Mouse (Mus musculus) macrophage (primary cell): Measurements from ENCODE around the gene Slc39a12. TPM values are rescaled to one million over a fixed set of nuclear protein-coding genes. Genes with fewer than 3 reads are reported as not detected.

Source experiments
- H3K27ac ChIP-seq: fragments of 350-480 bp; formaldehyde crosslinking; 2 replicates; pipeline ENCODE4 v1.9.0; 2021
- H3K36me3 ChIP-seq: fragments of 350-480 bp; formaldehyde crosslinking; 2 replicates; pipeline ENCODE4 v1.9.0; 2021; ENCODE audit errors: inconsistent target
- H3K4me3 ChIP-seq: fragments of 350-480 bp; formaldehyde crosslinking; 2 replicates; pipeline ENCODE4 v1.9.0; 2021; ENCODE audit errors: inconsistent target
- H3K79me2 ChIP-seq: fragments of 350-480 bp; formaldehyde crosslinking; 2 replicates; pipeline ENCODE4 v1.9.0; 2021; ENCODE audit errors: inconsistent target
- whole genome bisulfite sequencing: methylation state at CpG from one replicate; pipeline ENCODE4 v1.1.7; 2026; ENCODE audit warnings: inconsistent platforms; ENCODE audit not compliant: missing documents; 5-methylcytosine and 5-hydroxymethylcytosine counted together
- polyA plus RNA-seq: library from polyadenylated mRNA; stranded (reverse); fragments of 250-400 nt; gene quantifications from 3 replicates; pipeline ENCODE4 v1.2.4, GENCODE M21; 2018; ENCODE audit warnings: inconsistent platforms
- total RNA-seq, 78 experiments: library from RNA; depleted of rRNA; stranded (reverse); fragments of 250-400 nt; gene quantifications; 1 replicate in 9 of 78; 2 replicates in 24 of 78; 3 replicates in 43 of 78; 4 replicates in 2 of 78; pipeline ENCODE4 v1.2.4; 2018; ENCODE audit warnings: inconsistent platforms in 56 of 78

Gene Slc39a12
- 10 to 100 TPM in 12 of 26 experiments, 1 to 10 TPM in 13, under 1 TPM in 1; 0.77 to 25.1 (median 7.3) TPM for total RNA-seq (2018; cell fraction: chromatin; rRNA removed)
- 1 to 10 TPM in 13 of 26 experiments, under 1 TPM in 13; 0.20 to 4.8 (median 1.5) TPM for total RNA-seq (2018; cell fraction: cytosol; rRNA removed)
- total RNA-seq (2018; cell fraction: nucleus; rRNA removed), result 10 to 100 TPM in 6 of 26 experiments, 1 to 10 TPM in 17, under 1 TPM in 3; 0.46 to 29.7 (median 5.0) TPM
- 1.7 to 4.4 TPM (median 3.2 TPM) in 3 replicates for polyA plus RNA-seq

DNA sequence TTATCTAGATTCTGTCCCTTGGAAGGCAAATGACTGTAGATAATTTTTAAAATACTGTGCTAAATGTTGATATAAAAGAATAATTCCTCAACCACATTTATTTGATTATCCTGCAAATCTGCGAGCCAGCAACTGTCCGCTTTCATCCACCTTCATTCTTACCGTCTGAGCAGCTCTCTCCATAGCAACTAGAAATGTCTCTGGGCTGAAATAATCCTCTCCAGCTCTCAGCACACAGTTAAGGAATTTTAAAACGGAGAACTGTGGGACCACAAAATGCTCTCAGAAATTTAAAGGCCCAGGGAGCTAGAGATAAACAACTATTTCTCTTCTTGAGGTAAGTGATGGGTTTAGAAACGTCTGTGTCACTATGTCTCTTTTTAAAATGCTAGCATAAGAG, at the start of gene Slc39a12:
Slc39a12 (plus strand) TSS at position 155 of the 400 bp plus-strand sequence.
- H3K79me2 ChIP-seq, result no peaks in the 10 kb centered on the region
- H3K27ac ChIP-seq, result no peak within 1 kb of the TSS
- H3K4me3 ChIP-seq, result no peak within 1 kb of the TSS
- no peaks in the 10 kb centered on the region for H3K36me3 ChIP-seq
- WGBS, result 86% methylated on average over 5 of the region's 5 CpGs

DNA sequence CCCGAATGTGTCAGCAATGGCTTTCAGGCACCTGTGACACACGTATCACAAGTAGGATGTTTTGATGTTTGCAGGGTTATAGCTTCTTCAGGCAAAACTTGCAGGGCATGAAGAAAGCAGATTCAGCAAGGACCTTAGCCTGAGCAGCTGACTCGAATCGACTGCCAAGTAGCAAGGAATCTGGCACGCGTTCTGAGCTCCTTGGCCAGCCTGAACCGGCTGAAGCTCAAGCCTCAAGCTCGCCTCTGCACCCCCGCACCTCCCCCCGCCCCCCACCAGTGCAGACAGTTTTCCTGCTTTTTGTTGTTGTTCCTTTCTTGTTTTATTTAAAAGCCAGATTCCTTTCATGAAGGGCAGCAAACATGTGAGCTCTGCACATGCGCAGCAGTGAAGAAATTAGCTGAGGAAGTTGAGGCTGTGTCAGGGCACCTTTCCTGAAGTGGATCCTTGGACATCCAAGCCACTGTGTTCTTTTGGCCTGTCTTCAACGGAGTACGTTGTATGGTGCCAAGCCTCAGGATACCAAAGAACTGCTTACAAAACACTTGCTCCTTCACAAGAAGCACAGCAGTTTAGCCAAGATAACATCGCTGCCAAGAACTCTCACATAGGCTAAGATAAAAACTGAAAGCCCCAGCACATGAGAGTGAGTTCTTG, 46.3 kb upstream of the Slc39a12 start:
- 75% methylated on average over 14 of the region's 14 CpGs for WGBS
- H3K4me3 ChIP-seq, result no peak overlapping the region
- H3K36me3 ChIP-seq, result no peaks in the 10 kb centered on the region
- H3K27ac ChIP-seq, result no peak overlapping the region
- H3K79me2 ChIP-seq, result no peaks in the 10 kb centered on the region

DNA sequence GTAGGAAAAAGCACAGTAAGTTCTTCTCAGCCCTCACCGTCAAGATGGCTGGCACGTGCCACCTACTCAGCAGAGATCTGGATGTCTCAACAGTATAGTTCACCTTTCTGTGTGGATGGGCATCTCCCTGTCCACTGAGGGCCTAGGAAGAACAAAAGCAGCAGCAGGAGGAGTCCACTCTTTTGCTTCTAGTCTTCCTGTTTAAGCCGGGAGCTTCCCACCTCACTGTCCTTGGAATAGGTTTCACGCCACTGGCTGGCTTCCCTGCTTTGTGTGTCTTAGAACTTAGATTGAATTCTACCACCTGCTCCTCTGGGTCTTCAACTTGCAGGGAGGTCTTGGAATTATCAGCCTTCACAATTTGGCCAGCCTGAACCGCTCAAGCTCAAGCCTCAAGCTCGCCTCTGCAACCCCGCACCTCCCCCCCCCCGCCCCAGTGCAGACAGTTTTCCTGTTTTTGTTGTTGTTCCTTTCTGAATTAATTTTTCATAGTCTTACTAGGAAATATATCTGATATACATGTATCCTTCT, 45.7 kb upstream of the Slc39a12 start:
- Histone ChIP-seq H3K36me3 (no peaks in the 10 kb centered on the region), H3K4me3 (no peak overlapping the region), H3K79me2 (no peaks in the 10 kb centered on the region), H3K27ac (no peak overlapping the region)
- 95% methylated on average over 7 of the region's 8 CpGs for WGBS

DNA sequence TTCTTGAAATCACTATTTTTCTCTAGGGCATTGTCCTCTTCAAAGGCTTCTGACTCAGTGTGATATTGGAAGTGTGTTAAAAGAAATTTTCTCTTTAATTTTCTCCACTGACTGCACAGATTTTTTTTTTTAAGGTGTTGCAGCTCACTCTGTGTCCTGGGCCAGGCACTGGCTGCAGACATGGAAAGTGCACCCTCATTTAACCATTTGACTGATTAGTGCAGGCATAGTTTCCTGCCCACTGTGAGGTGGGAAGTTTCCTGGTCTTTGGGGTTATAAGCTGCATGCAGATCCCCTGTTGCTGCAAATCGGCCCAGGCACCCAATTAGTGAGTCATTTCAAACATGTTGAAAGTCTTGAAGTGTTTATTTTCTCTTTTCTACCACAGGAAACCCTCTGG, 740 bp downstream of the Slc39a12 start:
- Histone ChIP-seq H3K79me2 (no peaks in the 10 kb centered on the region), H3K4me3 (no peak overlapping the region), H3K36me3 (no peaks in the 10 kb centered on the region), H3K27ac (no peak overlapping the region)
- 13% methylated on average over 1 of the region's 1 CpGs for WGBS

DNA sequence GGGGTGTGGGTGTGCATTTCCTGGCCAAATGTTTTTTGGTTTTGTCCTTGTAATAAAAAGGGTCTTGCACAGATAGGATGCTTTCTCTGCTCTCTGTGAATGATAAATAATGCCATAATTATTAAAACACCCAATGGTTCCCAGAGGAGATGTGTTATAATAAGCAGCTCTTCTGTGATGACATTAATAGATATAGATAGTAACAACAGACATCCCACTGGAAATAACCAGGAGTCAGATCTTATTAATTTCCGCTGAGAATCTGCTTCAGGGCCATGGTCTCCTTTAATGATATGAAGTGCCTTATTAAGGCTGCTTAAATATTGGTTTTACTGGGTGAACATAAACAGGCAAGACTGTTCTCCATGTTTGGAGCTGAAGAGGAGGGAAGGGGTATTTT, 2.8 kb downstream of the Slc39a12 start:
- H3K36me3 ChIP-seq, result no peaks in the 10 kb centered on the region
- 94% methylated on average over 1 of the region's 1 CpGs for WGBS
- H3K4me3 ChIP-seq, result no peak overlapping the region
- H3K79me2 ChIP-seq, result no peaks in the 10 kb centered on the region
- H3K27ac ChIP-seq, result no peak overlapping the region

DNA sequence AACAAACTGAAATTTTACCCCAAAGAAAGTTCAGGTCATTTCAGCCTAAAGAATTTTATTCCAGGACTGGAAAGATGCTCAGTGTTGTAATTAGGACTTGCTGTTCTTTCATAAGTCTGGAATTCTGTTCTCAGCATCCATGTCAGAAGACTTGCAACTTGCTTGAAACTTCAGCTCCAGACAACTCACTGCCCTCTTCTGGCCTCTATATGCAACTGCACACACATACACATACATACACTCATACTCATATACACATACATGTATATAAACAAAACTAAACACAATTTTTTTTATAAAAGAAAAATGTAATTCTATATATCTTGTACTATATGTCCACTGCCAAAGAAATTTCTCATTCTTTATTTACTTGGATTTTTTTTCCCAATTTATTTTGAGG, 14.9 kb downstream of the Slc39a12 start:
- Histone ChIP-seq H3K27ac (no peak overlapping the region), H3K79me2 (no peaks in the 10 kb centered on the region), H3K36me3 (no peaks in the 10 kb centered on the region), H3K4me3 (no peak overlapping the region)

- Histone ChIP-seq H3K79me2 (no peaks in the 10 kb centered on the region), H3K4me3 (no peak overlapping the region), H3K36me3 (no peaks in the 10 kb centered on the region), H3K27ac (no peak overlapping the region)
- WGBS, result 86% methylated on average over 2 of the region's 2 CpGs
These were observed 40.9 kb downstream of the Slc39a12 start for GRCm38 (mm10) chr2:14428987-14429386.

- Histone ChIP-seq H3K4me3 (no peak overlapping the region), H3K27ac (no peak overlapping the region), H3K79me2 (no peaks in the 10 kb centered on the region), H3K36me3 (no peaks in the 10 kb centered on the region)
- WGBS, result 69% methylated on average over 1 of the region's 1 CpGs
These were observed 59.2 kb downstream of the Slc39a12 start for GRCm38 (mm10) chr2:14447322-14447721.

DNA sequence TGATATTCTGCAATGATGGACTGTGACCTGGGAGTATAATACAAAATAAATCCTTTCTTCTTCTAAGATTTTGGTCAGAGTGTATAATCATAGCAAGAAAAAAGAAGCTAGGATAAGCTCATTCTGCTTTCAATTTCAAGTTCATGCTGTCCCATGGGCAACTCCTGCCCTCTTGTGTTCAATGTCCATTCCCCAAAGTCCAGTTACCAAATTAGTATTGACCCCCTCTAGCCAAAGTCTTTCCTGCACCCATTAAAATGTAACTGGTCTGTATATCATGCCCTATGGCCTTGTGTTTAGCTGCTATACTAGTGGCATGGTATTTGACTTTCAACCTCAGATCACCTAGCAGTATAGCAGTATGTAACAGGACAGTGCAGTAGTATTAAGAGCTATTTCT, 62.8 kb downstream of the Slc39a12 start:
- Histone ChIP-seq H3K36me3 (no peaks in the 10 kb centered on the region), H3K79me2 (no peaks in the 10 kb centered on the region), H3K27ac (no peak overlapping the region), H3K4me3 (no peak overlapping the region)

DNA sequence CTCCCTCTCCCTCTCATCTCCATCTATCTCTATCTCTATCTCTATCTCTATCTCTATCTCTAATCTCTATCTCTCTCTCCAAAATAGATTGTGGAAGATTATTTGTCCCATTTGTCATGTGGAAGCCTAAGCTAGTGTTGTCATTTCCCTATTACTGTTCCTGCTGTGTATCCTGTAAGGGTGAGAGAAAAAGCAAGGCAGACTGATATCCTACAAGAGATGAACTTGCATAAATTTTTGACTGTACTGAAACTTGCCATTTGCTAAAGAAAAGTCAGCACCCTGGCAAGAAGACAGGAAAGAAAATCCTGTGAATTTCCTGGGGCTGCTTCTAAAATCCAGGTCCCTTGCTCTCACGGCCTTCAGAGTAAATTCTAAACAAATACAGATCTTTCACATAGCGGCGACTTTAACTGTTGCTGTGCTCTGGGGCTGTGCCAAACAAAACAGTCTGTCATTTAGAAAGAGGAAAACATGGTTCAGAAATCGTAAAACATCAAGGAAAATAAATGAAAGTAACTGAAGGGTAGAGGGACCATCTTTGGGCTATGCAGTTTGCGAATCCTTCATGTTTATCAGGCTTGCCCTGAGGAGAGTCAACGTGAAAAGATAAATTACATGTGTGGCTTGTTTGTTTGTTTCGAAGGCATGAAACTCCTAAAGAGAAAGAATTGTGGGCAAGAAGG, 67.0 kb downstream of the Slc39a12 start:
- WGBS, result 84% methylated on average over 7 of the region's 7 CpGs
- H3K27ac ChIP-seq, result no peak overlapping the region
- no peak overlapping the region for H3K4me3 ChIP-seq
- no peaks in the 10 kb centered on the region for H3K36me3 ChIP-seq
- no peaks in the 10 kb centered on the region for H3K79me2 ChIP-seq

- no peaks in the 10 kb centered on the region for H3K36me3 ChIP-seq
- H3K4me3 ChIP-seq, result no peak overlapping the region
- H3K79me2 ChIP-seq, result no peaks in the 10 kb centered on the region
- 90% methylated on average over 1 of the region's 1 CpGs for WGBS
- H3K27ac ChIP-seq, result no peak overlapping the region
These were observed 76.3 kb downstream of the Slc39a12 start for GRCm38 (mm10) chr2:14464438-14464837.

DNA sequence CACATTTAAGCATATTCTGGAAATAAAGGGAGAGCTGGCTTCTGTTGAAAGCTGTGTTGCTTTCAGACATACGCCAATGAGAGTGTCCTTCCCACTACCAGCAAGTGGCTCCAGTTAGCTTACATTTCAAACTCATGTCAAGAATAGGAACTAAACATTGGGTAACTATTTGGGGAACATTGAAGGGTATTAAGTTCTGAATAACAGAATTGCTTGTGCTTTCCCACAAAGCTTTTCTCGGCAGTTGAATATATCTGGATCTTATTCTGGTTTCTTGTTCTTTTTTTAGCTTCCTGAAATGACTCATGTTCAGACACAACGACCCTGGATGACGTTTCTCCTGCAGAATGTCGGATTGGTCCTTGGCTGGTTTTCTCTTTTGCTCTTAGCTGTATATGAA, 106.0 kb downstream of the Slc39a12 start:
- 26% methylated on average over 5 of the region's 5 CpGs for WGBS
- no peak overlapping the region for H3K27ac ChIP-seq
- no peaks in the 10 kb centered on the region for H3K79me2 ChIP-seq
- no peaks in the 10 kb centered on the region for H3K36me3 ChIP-seq
- H3K4me3 ChIP-seq, result no peak overlapping the region

DNA sequence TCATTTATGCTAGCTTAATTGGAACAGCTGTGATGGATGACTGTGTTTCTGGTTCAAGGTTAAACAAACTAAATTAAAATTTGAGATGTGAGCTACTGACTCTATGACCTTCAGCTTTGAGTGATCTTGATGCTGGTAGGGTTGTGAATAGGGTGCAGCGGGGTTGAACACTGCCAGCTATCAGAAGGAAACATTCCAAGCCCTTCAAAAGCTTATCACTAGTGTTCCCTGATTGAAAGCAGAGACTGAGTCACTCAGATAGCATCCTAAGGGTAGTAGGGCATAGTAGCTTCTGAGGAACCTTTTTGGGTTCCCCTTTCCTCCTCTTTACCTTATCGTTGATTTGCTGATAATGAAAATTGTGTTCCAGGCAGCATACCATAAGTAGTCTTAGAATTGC, 108.0 kb downstream of the Slc39a12 start:
- Histone ChIP-seq H3K4me3 (no peak overlapping the region), H3K27ac (no peak overlapping the region), H3K79me2 (no peaks in the 10 kb centered on the region), H3K36me3 (no peaks in the 10 kb centered on the region)
- 85% methylated on average over 2 of the region's 2 CpGs for WGBS

DNA sequence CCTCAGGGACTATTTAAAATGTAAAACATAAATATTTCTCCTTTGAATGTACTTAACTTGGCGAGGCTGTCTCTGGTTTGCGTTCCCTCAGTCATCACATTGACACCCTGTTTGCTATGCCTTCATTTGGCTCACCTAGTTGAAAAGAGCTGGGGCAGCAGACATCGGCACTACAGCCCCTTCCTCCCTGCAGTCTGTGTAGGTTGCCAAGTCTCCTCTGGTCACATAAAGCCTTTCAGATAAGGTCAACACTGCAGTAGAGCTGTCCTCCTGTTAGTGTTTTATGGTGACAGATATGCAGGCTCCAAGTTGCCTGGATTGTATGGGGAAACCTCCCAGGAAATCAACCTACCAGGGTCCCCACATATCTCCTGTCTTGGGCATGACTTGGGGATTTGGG, 114.4 kb downstream of the Slc39a12 start:
- Histone ChIP-seq H3K36me3 (no peaks in the 10 kb centered on the region), H3K4me3 (no peak overlapping the region), H3K27ac (no peak overlapping the region), H3K79me2 (no peaks in the 10 kb centered on the region)
- WGBS, result 100% methylated on average over 3 of the region's 3 CpGs

- no peak overlapping the region for H3K4me3 ChIP-seq
- WGBS, result 95% methylated on average over 5 of the region's 5 CpGs
- no peaks in the 10 kb centered on the region for H3K79me2 ChIP-seq
These were observed 130.1 kb downstream of the Slc39a12 start for GRCm38 (mm10) chr2:14518237-14518636.

More at GRCm38 (mm10) chr2:14518237-14518636, 130.1 kb downstream of the Slc39a12 start:
- no peak overlapping the region for H3K27ac ChIP-seq
- H3K36me3 ChIP-seq, result no peaks in the 10 kb centered on the region
